Mouse (Mus musculus) yolk sac, embryonic 10.5 days (tissue): ENCODE measurements around the gene Cryba2.

ENCODE experiments used
- DNase-seq: peaks from one replicate; pipeline ENCODE4 v3.0.0-alpha.2; 2017; ENCODE audit warnings: low spot score

Gene Cryba2

DNA sequence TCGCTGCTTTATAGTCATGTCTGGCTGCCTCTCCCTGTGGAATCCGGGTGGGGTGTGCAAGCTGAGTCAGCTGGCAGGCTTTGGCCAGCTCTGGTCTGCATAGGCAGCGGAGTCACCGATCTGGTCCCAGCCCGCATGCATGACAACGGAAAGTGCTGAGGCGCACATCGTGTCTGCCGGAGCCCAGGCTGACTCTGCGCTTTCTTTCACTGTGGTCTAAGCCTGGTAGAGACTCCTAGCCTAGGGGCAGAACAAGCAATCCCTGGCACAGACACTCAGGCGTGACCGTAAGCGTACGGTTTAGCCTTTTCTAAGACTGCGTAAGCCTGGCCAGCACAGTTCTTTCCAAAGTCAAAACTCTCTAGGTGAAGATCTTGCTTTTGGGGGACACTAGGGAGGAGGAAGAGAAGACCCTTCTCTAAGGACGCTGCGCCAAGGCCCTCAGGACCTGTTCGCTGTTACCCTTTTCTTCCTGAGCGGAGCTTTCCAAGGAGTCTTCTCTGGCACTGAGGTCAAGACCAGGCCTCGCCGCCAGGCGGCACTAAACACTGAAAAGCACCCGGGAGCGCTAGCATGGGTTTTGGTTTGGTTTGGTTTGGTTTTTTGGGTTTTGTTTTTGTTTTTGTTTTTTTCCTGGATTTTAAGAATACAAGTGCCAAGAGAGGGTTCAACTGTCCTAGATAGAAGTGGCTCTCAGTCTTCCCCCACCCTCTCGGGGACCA is at the start of gene Cryba2:
Cryba2 (minus strand) TSS at position 10 of the 722 bp plus-strand sequence.
- no peak for DNase-seq

DNA sequence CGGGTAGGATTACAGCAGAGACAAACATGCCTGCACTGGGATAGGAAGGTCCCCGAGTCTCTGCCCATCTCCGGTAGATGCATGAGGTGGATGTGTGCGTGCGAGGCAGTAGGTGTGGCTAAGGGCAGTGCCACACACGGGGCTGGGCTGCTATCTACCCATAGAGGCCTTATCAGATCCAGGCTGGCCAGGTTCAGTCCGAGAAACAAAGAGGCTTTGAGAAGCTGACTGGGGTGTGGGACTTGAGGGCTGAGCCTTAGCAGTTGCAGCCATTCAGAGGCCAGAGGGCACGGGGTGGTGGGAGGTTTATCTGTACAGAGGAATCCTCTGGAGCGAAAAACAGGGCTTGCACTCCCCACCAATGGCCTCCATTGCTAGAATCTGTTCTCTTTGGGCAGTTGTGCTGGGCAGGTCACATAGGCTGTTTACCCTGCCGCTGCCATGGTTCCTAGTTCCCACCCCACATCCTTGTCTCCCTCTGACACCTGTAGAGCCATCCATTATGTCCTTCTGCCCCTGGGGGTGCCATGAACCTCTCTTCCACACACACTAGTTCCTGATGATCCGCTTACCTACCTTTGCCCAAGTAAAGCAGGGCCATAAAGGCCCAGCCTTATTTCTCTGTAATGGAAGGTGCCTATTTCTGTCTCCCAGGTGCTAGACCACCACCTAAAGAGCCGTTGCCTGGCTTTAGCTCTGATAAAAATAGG is 48.9 kb upstream of the Cryba2 start:
- DNase-seq = no peak

DNA sequence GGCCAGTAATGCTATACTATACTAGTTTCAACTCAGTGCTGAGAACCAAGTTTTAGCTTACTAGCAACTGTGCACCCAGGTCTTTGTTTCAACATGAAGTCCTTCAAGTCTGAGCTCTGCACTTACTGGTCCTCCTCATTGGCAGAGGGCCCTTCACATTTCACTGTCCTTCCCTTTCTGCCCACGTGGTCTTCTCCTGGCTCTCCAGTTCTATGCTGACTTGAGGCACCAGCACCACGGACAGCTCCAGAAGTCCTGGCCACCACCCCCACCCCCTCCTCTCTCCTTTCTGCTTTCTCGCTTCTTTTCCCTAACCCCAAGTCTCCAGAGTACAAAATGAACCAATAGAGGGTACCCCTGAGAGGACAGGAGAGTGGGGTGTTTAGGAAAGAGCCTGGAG is 46.8 kb upstream of the Cryba2 start:
- DNase-seq = no peak

DNA sequence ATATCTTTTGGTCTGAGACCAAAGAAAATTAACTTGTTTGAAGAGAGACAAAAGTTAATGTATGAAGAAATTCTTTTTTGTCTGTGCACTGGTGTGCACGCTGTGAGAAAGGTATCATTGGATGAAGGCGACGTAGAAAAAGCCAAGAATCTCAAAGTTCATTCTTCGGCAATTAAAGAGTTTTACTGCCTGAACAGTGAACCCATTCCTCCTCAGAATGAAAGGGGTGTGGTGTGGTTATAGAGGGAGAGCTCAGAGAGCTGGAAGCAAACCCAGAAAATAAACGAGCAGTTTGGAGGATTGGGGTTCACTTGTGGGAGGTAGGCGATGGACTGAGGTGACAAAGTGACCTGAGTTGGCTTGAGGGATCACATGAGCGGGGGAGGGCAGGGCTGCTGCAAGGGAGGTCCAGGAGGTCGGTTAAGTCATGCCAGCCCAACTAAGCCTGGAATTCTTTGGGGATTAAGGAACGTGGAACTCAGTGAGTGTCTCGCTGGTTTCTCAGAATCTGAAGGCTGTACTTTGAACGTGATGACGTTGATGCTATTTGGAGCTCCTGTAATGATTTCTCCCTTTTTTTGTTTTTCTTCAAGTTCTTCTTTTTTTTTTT is 43.4 kb upstream of the Cryba2 start:
- peak; percentile 80 for DNase-seq

DNA sequence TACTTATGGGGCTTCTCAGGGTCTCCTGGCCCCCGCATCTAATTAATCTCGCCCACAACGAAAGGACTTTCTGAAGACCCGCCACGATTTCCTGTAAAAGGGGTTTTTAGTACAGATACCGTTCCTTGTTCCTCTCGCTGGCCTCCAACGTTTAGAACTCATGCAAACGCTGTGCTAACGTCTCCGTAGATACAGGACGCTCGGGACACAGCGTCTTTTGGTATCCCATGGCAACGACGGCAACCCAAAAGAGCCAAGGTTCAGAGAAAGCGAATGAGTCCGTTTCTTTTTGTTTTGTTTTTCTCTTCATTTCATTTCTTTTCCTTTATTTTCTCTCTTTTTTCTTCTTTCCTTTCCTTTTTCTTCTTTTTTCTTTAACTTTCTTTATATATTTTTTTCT is 42.5 kb upstream of the Cryba2 start, which contains the start of gene Cfap65:
Cfap65 (minus strand) TSS at position 198 of the 400 bp plus-strand sequence.
- DNase-seq = peak; percentile 71

DNA sequence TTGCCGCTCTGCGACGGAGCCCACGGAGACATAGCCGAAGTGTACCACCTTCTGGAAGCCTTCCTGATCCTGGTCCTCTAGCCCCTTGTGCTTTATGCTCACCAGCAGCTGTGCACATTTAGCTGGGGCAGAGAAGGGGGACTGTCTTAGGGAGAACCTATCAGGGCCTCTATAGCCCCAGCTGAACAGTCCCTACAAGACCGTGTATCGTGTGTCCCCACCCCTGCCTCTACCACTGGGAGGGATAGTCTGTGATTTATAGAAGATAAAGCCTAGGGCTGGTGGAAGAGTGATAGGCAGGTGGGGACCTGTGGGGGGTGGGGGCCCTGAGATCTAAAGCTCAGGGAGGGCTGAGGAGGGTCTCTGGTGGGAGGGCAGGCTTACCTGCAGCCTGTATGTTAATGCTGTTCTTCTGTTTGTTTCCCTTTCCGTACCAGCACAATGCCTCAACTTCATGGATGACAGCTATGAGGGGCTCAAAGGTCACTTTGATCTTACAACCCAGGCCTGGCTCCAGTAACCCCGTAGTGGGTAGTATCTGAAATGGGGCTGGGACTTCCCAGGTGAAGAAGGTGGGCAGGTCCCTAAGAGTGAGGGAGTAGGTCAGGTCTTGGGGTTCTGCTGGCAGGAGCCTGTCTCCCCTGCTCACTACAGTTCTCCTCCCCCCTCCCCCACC is 34.8 kb upstream of the Cryba2 start:
- no peak for DNase-seq

DNA sequence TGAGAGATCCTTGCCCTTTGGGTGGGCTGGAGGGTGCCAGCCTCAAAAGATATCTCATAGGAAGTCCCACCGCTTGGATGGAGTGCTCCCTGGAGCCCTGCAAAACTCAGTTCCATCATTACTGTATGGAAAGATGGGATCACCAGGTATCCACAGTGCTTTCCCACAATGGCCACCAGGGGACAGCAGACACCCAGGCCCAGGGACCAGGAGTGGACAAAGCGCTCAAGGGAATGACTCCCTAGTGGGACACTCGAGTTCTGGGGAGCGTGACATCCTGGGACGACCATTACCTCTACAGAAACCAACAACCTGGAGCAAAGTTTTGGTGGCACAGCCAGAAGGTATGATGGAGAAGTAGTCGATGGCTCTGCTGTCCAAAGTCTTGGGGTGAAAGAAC is 33.8 kb upstream of the Cryba2 start:
- DNase-seq = peak; percentile 28

DNA sequence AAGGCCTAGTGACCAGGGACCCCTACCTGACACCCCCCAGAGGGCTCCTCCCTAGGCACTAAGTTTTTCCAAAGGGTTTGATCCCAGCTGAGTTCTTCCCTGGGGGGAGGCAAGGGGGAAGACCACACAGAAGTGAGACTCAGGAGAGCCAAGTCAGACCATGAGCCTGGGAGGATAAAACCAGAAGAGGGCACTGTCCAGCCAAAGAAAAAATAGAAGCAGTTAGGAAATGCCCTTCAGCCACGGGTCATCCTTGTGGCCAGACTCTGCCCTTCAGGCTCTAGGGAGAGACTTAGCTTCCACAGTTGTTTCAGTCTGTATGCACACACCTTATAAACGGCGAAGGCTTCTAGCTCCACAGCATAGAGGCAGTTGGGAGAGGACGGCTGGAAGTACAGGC is 31.5 kb upstream of the Cryba2 start:
- no peak for DNase-seq

DNA sequence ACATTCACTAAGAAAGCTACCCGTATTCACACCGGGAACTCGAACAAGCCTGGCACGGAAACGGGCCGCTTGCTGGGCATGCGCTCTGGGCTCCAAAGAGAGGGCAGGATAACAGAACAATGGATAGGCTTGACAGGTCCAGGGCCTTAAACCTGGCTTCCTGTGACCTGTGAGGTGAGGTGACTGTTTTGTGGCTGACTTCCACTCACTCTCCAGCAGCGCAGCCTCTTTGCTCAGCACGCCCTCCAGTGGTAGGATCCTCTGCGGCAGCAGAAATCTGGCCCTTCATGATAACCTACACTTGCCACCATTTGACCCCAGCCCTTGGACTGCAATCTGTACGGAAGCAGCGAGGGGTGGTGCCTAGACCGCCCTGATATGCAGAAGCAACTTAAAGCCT is 22.8 kb upstream of the Cryba2 start:
- DNase-seq = no peak

DNA sequence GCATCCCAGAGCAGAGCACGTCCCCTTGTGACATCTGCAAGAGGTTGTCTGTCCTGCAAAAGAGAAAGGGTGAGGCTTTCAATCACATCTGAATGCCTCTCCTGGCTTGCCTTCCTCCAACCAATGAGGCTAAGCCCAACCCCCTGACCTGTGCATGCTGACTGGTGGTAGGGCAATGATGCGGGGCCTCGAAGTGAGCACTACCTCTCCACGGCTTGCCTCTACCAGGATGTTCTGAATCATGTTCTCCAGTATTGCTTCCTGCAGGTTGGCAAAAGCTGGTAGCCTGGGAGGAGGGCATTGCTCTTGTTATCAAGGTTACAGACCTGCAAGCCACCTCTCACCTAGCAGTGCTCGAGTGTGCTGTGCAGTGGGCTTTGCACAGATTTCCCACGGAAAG is 9.2 kb upstream of the Cryba2 start:
- no peak for DNase-seq

DNA sequence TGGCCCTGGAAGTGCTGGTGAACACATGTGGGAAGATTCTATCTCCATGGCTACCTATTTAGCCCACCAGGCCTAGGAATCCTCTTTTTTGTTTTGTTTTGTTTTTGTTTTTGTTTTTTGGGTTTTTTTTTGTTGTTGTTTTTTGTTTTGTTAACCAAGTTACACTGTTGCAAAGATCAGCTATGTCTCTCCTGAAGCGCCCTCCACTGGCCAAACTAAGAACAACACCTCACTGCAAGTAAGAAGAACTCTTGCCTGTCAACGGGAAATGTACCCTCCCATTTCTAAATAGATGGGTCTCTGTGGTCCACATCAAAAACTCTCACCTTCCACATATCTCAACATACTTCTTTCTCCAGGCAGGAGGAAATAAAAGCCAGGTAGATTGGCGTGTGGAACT is 8.7 kb upstream of the Cryba2 start:
- peak; percentile 34 for DNase-seq

DNA sequence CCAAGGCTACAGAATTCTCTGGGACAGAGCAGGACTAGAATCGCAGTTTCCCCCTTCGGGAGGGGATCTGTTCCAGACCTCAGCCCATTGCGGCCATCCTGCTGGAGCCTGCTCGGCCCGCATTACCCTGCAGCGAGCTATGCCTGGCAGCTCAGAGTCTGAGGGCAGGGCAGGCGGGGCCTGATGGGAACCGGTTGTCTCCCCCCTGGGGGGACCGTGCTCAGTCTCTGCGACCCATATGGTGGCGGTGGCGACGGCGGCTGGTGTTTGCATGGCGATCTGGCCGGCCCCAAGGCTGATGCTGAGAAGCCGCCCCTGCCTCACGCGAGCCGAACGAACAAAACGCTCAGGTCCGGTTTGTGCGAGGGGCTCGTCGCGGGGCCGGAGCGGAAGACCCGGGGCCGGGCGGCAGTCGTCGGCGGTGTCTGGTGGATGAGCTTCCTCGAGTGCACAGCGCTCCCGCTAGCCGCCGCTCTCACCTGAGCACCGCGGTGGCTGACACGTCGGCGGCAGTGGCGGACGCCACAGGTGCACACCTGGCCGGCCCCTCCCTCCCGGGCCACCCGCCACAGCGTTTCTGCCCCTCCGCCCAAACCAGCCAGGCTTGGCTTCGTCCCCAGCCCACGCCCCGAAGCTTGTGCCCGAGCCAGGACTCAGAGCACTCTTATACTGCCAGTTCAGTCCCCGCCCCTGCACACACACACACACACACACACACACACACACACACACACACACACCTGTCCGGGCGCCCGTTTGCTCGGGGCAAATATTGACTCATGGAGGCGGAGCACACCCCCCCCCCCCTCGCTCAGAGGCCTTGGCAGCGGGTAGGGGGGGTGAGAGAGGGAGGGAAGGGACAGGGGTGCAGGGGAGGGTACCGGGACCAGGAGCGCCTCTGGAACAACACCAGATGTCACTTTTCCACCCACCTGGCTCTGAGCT is 7.7 kb upstream of the Cryba2 start:
- DNase-seq = peak; percentile 77

DNA sequence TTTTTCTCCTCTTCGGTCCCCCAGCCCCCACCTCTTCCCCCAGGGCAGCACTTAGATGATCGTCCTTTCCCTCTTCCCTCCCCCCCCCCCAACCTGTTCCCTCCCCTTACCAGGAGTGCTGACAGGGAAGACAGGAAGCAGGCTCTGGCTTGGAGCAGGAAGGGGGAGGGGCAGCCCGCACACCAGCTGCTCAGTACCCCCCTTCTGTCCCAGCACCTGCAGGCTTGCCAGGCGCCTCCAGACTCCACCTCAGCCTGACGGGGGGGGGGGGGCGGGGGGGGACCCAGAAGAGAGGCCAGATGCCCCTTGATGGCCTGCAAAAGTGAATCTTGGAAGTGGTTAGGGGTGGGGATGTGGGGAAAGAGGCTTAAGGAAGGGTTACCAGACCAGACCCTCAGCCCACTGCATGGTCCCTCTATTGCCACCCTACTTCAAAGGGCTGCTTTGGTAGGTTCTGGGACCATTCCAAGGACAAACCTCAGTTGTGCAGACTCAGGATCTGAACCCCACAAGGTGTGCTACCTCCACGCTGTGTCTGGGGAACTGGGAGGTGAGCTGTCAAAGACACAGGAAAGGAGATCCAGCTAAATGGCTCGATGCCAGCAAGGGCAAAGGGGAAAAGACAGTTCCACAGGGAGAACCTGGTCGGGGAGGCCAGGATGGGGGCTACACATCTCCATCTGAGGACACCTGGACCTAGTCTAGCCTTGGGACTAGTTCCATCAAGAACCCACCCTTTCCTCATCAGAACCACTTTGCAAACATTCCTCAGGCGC is 5.9 kb upstream of the Cryba2 start:
- peak; percentile 36 for DNase-seq

DNA sequence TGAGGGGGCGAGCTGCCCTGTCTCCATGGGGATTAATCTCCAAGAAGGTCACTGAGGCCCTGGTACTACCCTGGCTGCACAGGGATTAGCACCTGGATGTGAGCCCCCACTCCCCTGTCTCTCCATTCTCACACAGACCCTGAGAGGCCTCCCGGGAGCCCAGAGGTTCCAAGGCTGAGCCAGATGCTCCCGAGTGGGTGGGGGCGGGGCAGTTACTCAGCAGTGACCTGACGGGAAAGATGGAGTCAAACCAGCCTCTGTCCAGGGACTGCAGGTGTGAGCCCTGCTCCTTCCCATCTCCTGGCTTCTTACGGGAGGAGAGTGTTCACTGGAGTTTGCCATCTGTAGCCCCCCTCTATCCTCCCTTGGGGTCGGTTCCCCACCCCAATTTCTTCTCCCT is 5.0 kb upstream of the Cryba2 start:
- DNase-seq = no peak

DNA sequence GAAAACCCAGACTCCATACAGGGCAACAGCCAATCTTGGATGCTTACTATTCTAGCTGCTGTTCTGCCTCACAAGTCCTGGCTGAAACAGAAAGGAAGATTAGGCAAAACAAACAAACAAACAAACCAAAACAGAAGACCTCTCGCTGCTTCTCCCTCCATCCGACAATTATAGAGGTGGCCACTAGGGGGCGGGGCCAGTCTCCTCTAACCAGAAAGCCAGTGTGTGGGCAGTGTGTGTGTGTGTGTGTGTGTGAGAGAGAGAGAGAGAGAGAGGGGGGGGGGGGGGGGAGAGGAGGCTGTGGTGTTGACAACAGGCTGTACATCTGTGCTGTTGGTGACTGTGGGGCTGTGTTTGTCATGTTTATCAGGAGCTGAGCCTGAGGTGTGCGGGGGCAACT is 2.0 kb upstream of the Cryba2 start:
- DNase-seq = no peak

DNA sequence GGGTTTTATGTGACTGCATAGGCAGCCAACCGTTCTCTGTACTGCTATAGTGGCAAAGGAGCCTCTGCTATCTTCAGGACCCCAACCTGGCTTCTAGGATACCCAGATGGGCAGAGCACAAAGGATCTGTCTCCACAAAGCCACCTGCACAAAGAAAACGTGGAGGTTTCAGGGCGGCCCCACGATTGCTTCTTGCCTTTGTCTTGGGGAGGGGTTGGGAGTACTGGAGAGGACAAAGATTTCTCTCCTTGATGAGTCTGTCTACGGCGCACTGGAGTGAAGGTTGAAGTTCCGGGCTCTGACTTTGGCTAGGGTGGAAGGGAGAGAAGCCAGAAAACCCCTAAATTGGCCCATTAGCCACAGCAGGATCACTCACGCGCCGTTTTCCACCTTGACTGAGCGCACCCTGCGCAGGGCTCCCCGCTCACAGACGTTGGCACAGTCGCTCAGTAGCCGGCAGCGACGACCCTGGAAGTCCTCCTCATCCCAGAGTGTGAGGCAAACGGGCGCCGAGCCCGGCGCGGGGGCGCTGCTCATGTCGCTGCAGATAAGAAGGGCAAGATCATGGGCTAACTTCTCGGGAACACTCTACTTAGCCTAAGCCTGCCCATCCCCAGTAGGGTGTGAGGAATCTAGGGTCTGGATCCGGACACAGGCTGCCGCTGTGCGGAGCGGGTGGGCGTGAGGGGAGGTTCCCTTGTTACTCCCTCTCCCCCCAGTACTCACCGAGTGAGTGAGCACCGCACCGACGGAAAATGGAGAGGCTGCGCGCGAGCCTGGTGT is 401 bp downstream of the Cryba2 start:
- no peak for DNase-seq

DNA sequence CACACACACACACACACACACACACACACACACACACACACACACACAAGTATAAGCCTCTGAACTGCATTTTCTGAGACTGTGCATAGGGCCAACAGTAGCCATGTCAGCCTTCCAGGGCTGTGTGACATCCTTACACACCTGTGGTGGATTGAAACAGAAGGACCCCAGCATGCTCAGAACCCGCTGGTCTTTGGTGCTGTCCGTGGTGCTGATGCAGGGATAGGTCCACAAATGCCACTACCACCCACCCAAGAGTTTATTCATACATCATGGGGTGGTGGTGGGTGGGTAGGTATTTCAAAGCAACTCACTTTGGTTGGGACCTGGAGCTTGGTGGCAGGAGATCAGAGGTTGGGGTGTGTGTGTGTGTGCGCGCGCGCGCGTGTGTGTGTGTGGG is 1.4 kb downstream of the Cryba2 start:
- no peak for DNase-seq

DNA sequence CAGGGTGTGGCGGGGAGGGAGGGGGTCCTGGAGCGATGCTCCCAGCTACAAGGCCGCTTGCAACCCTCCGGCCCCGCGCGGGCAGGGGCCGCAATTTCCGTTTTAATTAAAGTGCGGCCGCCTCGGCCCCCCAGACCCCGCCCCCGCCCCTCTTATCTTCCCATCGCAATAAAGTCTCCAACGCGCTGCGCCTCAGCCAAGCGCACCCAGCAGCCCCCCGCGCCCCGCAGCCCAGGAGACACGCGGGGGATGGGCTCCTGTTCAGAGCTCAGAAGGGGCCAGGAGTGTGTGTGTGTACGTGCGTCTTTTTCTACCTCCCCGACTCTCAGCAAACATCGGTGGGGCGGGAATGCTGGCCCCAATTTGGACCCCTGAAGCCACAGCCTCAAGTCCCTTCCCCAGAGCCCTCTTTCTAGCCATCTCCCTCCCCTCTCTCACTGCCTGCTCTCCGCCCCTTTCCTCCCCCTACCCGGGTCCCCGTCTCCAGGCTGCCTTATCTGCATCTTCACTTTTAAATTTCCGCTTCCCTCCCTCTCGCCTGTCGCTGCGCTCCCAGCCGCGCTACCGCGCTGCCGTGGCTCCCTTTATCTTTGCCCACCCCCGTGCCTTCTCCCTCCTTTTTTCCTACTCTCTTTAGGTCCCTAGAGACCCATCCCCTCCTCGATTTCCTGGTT is 7.4 kb downstream of the Cryba2 start, which contains the start of gene Fev:
Fev (minus strand) TSS at position 51 of the 674 bp plus-strand sequence.
- DNase-seq = no peak
